Mouse (Mus musculus) cortical plate, adult 2 months (tissue): ENCODE measurements around the gene Sbk1.

Experiments
- CTCF ChIP-seq: fragments of 200-500 bp; IDR thresholded peaks from 2 replicates; pipeline ENCODE4 v1.5.1; 2011; ENCODE audit warnings: mild to moderate bottlenecking, control low read depth, low read length; ENCODE audit not compliant: insufficient read depth; ENCODE audit errors: extremely low read depth
- POLR2A ChIP-seq: fragments of 200-500 bp; IDR thresholded peaks from 2 replicates; pipeline ENCODE4 v1.6.1; 2011; ENCODE audit warnings: mild to moderate bottlenecking, low read length, control low read depth; ENCODE audit not compliant: insufficient read depth; ENCODE audit errors: extremely low read depth

- TF ChIP-seq CTCF, result peak; percentile 90
- TF ChIP-seq POLR2A, result no peak
These were observed 51.3 kb downstream of the Sbk1 start for GRCm38 (mm10) chr7:126323729-126324128.
